ENCODE assay signal across 9 mouse cellular contexts in the genomic region with DNA sequence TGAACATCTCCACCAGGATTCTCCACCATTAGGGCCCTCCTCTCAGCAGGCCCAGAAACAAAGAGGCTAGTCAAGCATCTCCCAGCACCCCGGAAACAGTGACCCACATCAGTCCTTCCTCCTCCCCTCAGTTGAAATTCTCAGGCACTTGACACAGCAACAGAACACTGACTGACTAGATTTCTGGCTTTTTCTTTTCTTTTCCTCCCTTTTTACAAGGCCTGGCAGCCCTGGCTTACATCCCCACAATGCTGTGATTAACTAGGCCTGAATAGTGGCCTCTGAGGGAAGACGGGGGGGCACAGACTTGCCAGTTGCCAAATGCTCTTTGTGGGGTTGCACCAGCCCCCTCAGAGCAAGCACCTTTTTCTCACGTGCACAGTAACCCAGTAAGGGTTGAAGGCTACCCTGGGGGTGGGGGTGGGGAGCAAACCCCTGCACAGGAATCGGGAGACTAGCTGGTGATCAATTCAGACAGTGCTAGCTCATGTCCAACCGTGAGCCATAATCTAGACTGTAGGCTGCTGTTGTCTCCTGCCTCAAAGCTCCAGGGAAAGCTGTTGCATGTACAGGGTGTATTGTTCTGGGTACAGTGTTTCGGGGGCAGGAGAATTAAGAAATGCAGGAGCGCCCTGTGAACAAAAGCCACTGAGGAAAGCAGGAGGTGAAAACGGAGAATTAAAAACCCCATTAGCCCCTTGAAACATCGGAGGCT. TPM values are rescaled to one million over a fixed set of nuclear protein-coding genes. Genes with fewer than 3 reads are reported as not detected.
DNase-seq lines count a peak whose midpoint lies in the region; ATAC-seq and TF ChIP-seq lines count a peak whose summit lies in the region.
"Had no signal": no experiment of that assay in that cellular context is flagged by ENCODE, and none has a peak within 500 bp of the region (broad histone marks: within the 10 kb centered on the region; RNA-seq: fewer than 3 reads in every experiment).

No protein-coding gene starts in this region.

- H3K27me3 ChIP-seq in hindbrain, embryonic 10.5 days (ENCODE audit: insufficient read depth, poor library complexity, severe bottlenecking) = no peaks in the 10 kb centered on the region
- H3K27me3 ChIP-seq in limb, embryonic 10.5 days (ENCODE audit: low read depth, poor library complexity, severe bottlenecking) = no peaks in the 10 kb centered on the region
- H3K27me3 ChIP-seq in small intestine, adult 2 months (ENCODE audit: control insufficient read depth, insufficient read depth, low read length) = no peaks in the 10 kb centered on the region
- H3K27me3 ChIP-seq: liver, embryonic 15.5 days had no signal

- H3K27ac ChIP-seq in hindbrain, embryonic 10.5 days = peak overlapping the region; percentile 66
- H3K27ac ChIP-seq in limb, embryonic 10.5 days = peak overlapping the region; percentile 53; the same call in 1 of the 2 replicates
- peak overlapping the region; percentile 97 for H3K27ac ChIP-seq in small intestine, adult 2 months (ENCODE audit: insufficient read depth, low read depth, low read length)
- H3K27ac ChIP-seq: liver, embryonic 15.5 days had no signal

- no peaks in the 10 kb centered on the region for H3K36me3 ChIP-seq in hindbrain, embryonic 10.5 days
- H3K36me3 ChIP-seq in limb, embryonic 10.5 days = no peaks in the 10 kb centered on the region
- H3K36me3 ChIP-seq in small intestine, adult 2 months (ENCODE audit: control insufficient read depth, insufficient read depth, low read length) = no peaks in the 10 kb centered on the region
- H3K36me3 ChIP-seq: liver, embryonic 15.5 days had no signal

- H3K4me1 ChIP-seq in hindbrain, embryonic 10.5 days (replicated peaks) = peaks cover 13% of the 10 kb centered on the region
- H3K4me1 ChIP-seq in limb, embryonic 10.5 days = peaks cover 13% of the 10 kb centered on the region
- H3K4me1 ChIP-seq in small intestine, adult 2 months (ENCODE audit: control insufficient read depth, insufficient read depth, insufficient read length, low read length) = peaks cover 23% of the 10 kb centered on the region; the same call in 1 of the 2 replicates
- H3K4me1 ChIP-seq: liver, embryonic 15.5 days had no signal

- TF ChIP-seq POLR2A in small intestine, adult 2 months (IDR thresholded peaks at IDR 0.05; ENCODE audit: low read depth, low read length) = no peak

- no peak for TF ChIP-seq CTCF in small intestine, adult 2 months (IDR thresholded peaks at IDR 0.05; ENCODE audit: extremely low read depth, insufficient read length, insufficient replicate concordance, low read depth, low read length)

- WGBS in hindbrain, embryonic 10.5 days = 62% methylated on average over 9 of the region's 9 CpGs
- 76% methylated on average over 9 of the region's 9 CpGs for WGBS in limb, embryonic 10.5 days
- 86% methylated on average over 9 of the region's 9 CpGs for WGBS in small intestine, adult 2 months

- DNase-seq in right cerebral cortex, adult 18-20 months = peak; percentile 24
- no peak for DNase-seq in right cerebral cortex, postnatal 14 days
- no peak for DNase-seq in hindbrain, embryonic 10.5 days (ENCODE audit: low spot score)
- no peak for DNase-seq in limb, embryonic 10.5 days (ENCODE audit: low spot score)
- no peak for DNase-seq in gastrocnemius, adult 8-10 months (ENCODE audit: low spot score in 2 of 2)
- DNase-seq in frontal cortex, postnatal 10 days (ENCODE audit: low spot score in 2 of 2) = no peak

- ATAC-seq in CD4-positive, CD25-positive, alpha-beta regulatory T cell, adult 4 months = no peak

- H3K4me3 ChIP-seq in hindbrain, embryonic 10.5 days = no peak overlapping the region
- no peak overlapping the region for H3K4me3 ChIP-seq in limb, embryonic 10.5 days
- H3K4me3 ChIP-seq in small intestine, adult 2 months (ENCODE audit: low read depth, low read length) = no peak overlapping the region
- H3K4me3 ChIP-seq: liver, embryonic 15.5 days had no signal

- no peaks in the 10 kb centered on the region for H3K9me3 ChIP-seq in hindbrain, embryonic 10.5 days
- no peaks in the 10 kb centered on the region for H3K9me3 ChIP-seq in limb, embryonic 10.5 days (replicated peaks)
- H3K9me3 ChIP-seq: liver, embryonic 15.5 days had no signal

RNA-seq across cellular contexts. Expression of a gene that starts 19.1 kb away (rescaled TPM):
- polyA plus RNA-seq in hindbrain, embryonic 10.5 days (2016; fragmentation: Nextera tagmentation; extraction: Ambion mirVana) = 47.5 and 70.2 TPM in 2 replicates
- 72.4 and 73.2 TPM in 2 replicates for polyA plus RNA-seq in limb, embryonic 10.5 days (2016; fragmentation: Nextera tagmentation; extraction: Ambion mirVana)
- polyA plus RNA-seq in small intestine, adult 2 months (2012; rRNA removed) = 0.65 and 1.6 TPM in 2 replicates
- 10 to 100 TPM; 10.7 to 16.3 (median 12.4) TPM for total RNA-seq in gastrocnemius, adult 8-10 months (2022)
- 10 to 100 TPM; 29.2 to 36.8 TPM for polyA plus RNA-seq in CD4-positive, CD25-positive, alpha-beta regulatory T cell, adult 4 months (2017; shearing (Covaris generic))

RNA-seq across cellular contexts. Expression of a gene that starts 27.0 kb away (rescaled TPM):
- polyA plus RNA-seq in hindbrain, embryonic 10.5 days (2016; fragmentation: Nextera tagmentation; extraction: Ambion mirVana) = 49.5 and 54.0 TPM in 2 replicates
- 46.0 and 49.9 TPM in 2 replicates for polyA plus RNA-seq in limb, embryonic 10.5 days (2016; fragmentation: Nextera tagmentation; extraction: Ambion mirVana)
- polyA plus RNA-seq in small intestine, adult 2 months (2012; rRNA removed) = 3.9 and 9.6 TPM in 2 replicates
- total RNA-seq in gastrocnemius, adult 8-10 months (2022) = 100 to 1,000 TPM; 107 to 135 (median 112) TPM
- polyA plus RNA-seq in CD4-positive, CD25-positive, alpha-beta regulatory T cell, adult 4 months (2017; shearing (Covaris generic)) = 10 to 100 TPM; 63.6 to 82.3 TPM

Comparison
In these comparisons a context has a peak if more than half of its experiments do, and no peak if none do; other contexts are left out.
1. RNA of a gene that starts 19.1 kb away (polyA plus RNA-seq): 72.4 to 73.2 TPM in limb, embryonic 10.5 days, 47.5 to 70.2 TPM in hindbrain, embryonic 10.5 days and 29.2 to 36.8 TPM in CD4-positive, CD25-positive, alpha-beta regulatory T cell, adult 4 months; 0.65 to 1.6 TPM in small intestine, adult 2 months; every median in the first group is over 10 times any median in the second.
2. Peak in every context shown above with its lines, with median percentiles within 50 percentile points of each other: H3K27ac ChIP-seq.